Mouse (Mus musculus) urinary bladder, postnatal 14 days (tissue): Measurements from ENCODE around the gene Speer4d.
"Not testable (repeated sequence)": the region's sequence is repeated elsewhere in the genome, so short reads cannot be mapped to it uniquely, and the experiment has no call there.

Experiments
- DNase-seq: peaks from one replicate; pipeline ENCODE4 v3.0.0; 2021; ENCODE audit warnings: low spot score

Speer4d gene

GRCm38 (mm10) chr5:15618764-15619163 lies at the start of gene Speer4d:
Gene Speer4d (plus strand): TSS chr5:15619064.
- DNase-seq: not testable (repeated sequence)

DNA sequence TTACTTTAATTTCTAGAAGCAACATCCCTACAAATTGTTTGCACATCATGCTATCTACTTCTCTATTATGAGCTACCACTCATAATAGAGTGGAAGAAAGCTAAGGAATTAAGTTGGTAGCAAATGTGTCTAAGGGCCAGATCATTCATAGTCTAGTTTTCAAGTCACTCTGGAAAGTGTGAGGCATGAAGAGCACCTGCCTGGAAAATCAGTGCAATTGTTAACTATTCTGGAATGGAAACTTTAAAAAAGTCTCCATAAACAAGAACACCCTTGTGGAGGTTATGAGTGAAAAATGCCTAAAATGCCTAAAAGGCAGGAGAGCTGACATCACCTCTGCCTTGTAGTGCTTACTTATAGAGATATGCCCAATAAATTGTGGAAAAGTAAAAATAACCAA lies 45.1 kb upstream of the Speer4d start:
- DNase-seq: not testable (repeated sequence)

DNA sequence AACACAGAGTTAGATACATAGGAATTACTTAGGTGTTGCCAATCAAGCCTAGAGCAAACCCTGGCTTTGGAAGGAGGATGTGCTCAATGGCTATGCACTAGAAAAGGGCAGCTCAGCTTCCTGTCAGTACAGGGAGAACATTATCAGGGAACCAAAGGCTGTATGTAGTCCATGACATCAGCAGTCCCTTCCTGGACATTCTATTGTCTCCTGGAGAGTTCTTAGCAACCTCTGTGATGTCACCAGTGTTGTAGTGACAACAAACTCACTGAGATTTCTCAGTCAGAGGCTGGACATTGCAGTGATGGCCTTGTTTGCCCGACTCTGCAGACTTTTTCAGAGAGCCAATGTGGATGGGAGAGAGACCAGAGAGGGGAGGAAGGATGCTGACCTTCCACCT lies 41.8 kb upstream of the Speer4d start, which contains the start of gene Gm21083:
TSS of gene Gm21083 (plus strand) at position 301 of the 400 bp plus-strand sequence.
- DNase-seq: not testable (repeated sequence)

GRCm38 (mm10) chr5:15586351-15586750 lies 32.5 kb upstream of the Speer4d start:
- DNase-seq: peak; percentile 25

DNA sequence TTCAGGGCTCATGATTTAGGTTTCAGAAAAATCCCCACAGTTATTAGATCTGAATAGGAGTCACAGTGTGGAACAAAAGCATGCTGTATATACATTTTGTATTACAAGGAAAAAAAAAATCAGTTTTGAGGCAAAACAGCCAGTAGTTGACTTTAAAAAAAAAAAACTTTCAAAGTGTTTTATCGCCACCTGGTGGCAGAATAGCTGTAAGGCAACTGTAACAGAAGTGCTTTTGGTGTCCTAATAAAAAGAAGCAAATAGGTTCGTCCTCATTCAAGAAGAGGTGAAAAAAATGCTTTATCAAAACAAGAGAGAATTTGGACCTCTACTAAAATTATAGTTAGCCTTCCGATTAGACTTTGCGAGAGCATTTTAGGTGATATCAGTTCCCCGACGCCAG lies 30.6 kb upstream of the Speer4d start:
- peak; percentile 3 for DNase-seq

GRCm38 (mm10) chr5:15590635-15591034 lies 28.2 kb upstream of the Speer4d start:
- not testable (repeated sequence) for DNase-seq

- not testable (repeated sequence) for DNase-seq
Observed at GRCm38 (mm10) chr5:15591577-15591976, 27.3 kb upstream of the Speer4d start.

DNA sequence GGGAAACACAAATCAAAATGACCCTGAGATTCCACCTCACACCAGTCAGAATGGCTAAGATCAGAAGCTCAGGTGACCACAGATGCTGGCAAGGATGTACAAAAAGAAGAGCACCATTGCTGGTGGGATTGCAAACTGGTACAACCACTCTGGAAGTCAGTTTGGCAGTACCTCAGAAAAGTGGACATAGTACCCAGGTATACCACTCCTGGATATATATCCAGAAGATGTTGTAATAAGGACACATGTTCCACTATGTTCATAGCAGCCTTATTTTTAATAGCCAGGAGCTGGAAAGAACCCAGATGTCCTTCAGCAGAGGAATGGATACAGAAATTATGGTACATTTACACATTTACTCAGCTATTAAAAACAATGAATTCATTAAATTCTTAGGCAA lies 20.0 kb upstream of the Speer4d start:
- not testable (repeated sequence) for DNase-seq

- DNase-seq: peak; percentile 4
Observed at GRCm38 (mm10) chr5:15600342-15600741, 18.5 kb upstream of the Speer4d start.

GRCm38 (mm10) chr5:15601481-15601880 lies 17.4 kb upstream of the Speer4d start:
- not testable (repeated sequence) for DNase-seq

GRCm38 (mm10) chr5:15601960-15602359 lies 16.9 kb upstream of the Speer4d start:
- DNase-seq: not testable (repeated sequence)

DNA sequence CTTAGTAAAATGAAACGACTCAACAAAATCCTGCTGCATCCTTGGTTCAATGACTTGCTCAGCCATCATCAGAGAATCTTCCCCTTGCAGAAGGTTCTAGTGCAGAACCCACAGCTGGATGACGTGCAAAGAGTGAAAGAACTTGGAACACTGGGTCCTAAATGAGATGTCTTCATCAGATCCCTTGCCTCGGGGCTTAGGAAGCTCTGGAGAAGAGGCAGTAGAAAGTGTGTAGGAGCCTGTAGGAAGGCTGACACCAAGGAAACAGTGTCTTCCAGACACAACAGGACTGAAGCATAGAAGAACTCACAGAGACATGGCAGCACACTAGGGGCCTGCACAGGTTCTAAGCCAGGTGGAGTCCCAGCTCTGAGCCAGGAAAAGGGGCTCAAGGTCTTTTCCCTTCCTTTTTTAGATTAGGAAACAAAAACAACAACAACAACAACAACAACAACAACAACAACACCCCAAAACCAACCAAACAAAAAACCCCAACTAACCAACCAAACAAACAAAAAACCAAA lies 16.4 kb upstream of the Speer4d start:
- DNase-seq: not testable (repeated sequence)

DNA sequence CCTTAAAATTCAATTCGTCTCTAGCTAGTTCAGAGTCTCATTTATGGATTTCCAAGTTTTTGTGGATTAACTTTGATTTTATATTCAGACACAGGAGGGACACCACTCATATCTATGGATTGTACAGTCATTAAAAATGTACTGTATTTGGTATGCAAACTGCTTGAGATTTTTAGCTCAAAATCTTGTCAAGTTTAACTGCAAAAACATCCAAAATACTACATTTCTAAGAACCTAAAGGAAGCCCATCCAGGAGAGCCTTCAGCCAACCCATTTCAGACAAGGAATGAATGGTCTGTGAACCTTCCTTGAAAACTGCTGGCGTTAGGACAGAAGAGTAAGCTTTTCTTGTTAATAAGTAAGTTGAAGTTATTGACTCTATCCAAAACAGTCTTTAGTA lies 15.9 kb upstream of the Speer4d start:
- DNase-seq: not testable (repeated sequence)

- DNase-seq: not testable (repeated sequence)
Observed at GRCm38 (mm10) chr5:15603585-15603984, 15.3 kb upstream of the Speer4d start.

DNA sequence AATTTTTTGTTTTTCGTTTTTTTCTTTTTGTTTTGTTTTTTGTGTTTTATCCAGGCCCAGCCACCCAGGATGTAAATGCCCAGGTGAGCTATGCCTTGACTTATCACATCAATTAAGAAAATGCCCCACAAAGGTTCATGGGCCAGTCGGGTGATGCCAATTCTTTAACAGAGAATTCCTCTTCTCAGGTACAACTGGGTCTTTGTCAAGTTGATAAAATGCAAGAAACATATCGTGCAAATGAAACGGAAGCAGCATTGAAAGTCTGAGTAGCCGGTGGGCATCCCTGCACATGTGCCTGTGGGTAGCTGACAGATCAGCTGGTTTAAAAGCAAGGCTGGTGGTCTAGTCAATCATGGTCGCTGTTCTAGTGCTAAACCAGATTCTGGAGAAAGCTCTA lies 12.2 kb upstream of the Speer4d start:
- DNase-seq: peak; percentile 11

GRCm38 (mm10) chr5:15610695-15611094 lies 8.2 kb upstream of the Speer4d start:
- not testable (repeated sequence) for DNase-seq

DNA sequence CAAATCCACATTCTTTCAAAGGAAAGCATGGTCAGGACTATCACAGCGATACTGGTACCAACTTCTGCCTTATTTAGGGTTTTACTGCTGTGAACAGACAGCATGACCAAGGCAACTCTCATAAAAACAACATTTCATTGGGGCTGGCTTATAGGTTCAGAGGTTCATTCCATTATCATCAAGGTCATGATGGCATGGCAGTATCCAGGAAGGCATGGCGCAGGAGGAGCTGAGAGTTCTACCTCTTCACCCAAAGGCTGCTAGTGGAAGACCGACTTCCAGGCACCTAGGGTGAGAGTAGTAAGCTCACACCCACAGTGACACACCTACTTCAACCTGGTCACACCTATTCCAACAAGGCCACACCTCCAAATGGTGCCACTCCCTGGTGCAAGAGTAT lies 2.7 kb upstream of the Speer4d start:
- not testable (repeated sequence) for DNase-seq

DNA sequence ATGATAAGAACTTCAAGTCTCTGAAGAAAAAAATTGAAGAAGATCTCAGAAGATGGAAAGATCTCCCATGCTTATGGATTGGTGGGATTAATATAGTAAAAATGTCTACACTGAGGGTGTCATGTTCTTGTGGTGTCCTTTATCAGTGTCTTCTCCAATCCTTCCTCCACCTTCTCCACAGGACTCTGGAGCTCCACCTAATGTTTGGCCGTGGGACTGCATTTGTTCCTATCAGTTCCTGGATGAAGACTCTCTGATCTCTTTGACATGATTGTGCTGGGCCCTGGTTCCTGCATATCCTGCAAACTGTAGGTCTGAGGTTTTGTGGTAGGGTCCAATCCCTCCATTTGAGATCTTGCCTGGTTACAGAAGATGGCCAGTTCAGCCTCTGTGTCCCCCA lies 9.3 kb downstream of the Speer4d start:
- DNase-seq: not testable (repeated sequence)

- not testable (repeated sequence) for DNase-seq
Observed at GRCm38 (mm10) chr5:15630068-15630467, 11.2 kb downstream of the Speer4d start.

DNA sequence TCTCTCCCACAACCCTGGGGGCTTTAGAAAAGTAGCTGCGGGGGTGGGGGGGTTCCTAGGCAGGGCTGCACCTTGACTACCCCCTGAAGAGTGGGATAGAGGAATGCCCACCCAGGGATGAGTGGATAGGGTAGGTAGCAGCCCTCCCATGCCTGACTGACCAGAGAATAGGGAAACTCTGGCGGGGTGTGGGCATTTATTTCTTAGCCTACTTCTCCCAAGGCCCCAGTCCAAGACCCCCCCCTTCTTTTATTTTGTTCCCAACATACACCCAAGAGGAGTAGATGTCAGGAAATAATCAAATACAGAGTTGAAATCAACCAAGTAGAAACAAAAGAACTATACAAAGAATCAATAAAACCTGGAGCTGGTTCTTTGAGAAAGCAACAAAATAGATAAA lies 18.8 kb downstream of the Speer4d start:
- not testable (repeated sequence) for DNase-seq

- not testable (repeated sequence) for DNase-seq
Observed at GRCm38 (mm10) chr5:15645707-15646106, 26.8 kb downstream of the Speer4d start.

DNA sequence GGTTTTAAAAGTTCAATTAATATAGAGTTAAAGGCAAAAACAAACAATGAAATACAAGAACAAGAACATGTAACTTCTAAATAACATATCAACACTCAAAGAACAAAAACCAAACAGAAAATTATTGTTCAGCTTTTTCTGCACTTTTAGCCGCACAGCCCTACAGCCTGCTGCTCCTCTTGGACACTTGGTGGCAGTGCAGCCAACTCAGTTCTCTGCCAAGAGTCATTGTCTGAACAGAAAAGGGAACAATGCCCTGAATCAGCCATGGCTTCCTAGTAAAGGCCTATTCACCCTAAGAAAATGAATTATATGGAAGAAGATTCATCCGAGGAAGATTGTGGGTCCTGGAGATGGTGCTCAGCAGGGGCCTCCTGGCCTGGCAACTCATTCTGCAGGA lies 33.5 kb downstream of the Speer4d start:
- not testable (repeated sequence) for DNase-seq

DNA sequence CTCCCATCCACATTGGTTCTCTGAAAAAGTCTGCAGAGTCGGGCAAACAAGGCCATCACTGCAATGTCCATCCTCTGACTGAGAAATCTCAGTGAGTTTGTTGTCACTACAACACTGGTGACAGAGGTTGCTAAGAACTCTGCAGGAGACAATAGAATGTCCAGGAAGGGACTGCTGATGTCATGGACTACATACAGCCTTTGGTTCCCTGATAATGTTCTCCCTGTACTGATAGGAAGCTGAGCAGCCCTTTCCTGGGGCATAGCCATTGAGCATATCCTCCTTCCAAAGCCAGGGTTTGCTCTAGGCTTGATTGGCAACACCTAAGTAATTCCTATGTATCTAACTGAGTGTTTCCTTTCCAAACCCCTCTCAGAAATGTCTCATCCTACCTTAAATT lies 38.1 kb downstream of the Speer4d start, which contains the start of gene 4930572O03Rik:
TSS of gene 4930572O03Rik (minus strand) at position 101 of the 400 bp plus-strand sequence.
- DNase-seq: not testable (repeated sequence)

GRCm38 (mm10) chr5:15663847-15664246 lies 45.0 kb downstream of the Speer4d start:
- DNase-seq: not testable (repeated sequence)
